Mouse (Mus musculus) left cerebral cortex, postnatal 10 days (tissue): ENCODE results near the gene Olfr1289. TPM values are rescaled to one million over a fixed set of nuclear protein-coding genes. Genes with fewer than 3 reads are reported as not detected.

Experiments
- DNase-seq, 2 experiments: peaks; one replicate each; pipeline ENCODE4 v3.0.0; 2021 to 2022; ENCODE audit warnings: low spot score in 2 of 2, mixed read lengths in 1 of 2; ENCODE audit errors: extremely low spot score in 1 of 2
- intact Hi-C: fragments of 180-260 bp; cut with DNase I; formaldehyde crosslinking; loops from one replicate; pipeline ENCODE4 v1.15.1; 2025
- total RNA-seq, 2 experiments: library from RNA; stranded (reverse); gene quantifications; 2 replicates each; pipeline ENCODE4 v1.2.3; 2021

Gene Olfr1289
- not detected for total RNA-seq

GRCm38 (mm10) chr2:111480519-111480918, at the start of gene Olfr1289:
Olfr1289 (plus strand) TSS chr2:111480819.
- intact Hi-C loops = no loop called here
- DNase-seq = no peak

- no peak for DNase-seq
- intact Hi-C loops = no loop called here
Observed at GRCm38 (mm10) chr2:111448842-111449241, 31.8 kb upstream of the Olfr1289 start, which contains the start of gene Olfr1287. Olfr1287 (plus strand) TSS chr2:111449142.

GRCm38 (mm10) chr2:111473801-111474200, 6.8 kb upstream of the Olfr1289 start, which contains the start of gene Olfr1288:
Olfr1288 (plus strand) TSS chr2:111474101.
- DNase-seq = no peak
- intact Hi-C loops = no loop called here

GRCm38 (mm10) chr2:111493729-111494128, 13.1 kb downstream of the Olfr1289 start, which contains the start of gene Olfr1290:
Olfr1290 (minus strand) TSS chr2:111493829.
- intact Hi-C loops = no loop called here
- no peak for DNase-seq

GRCm38 (mm10) chr2:111496880-111497279, 16.3 kb downstream of the Olfr1289 start, which contains the start of gene Olfr1291-ps1:
Olfr1291-ps1 (plus strand) TSS chr2:111497180.
- no peak for DNase-seq
- intact Hi-C loops = no loop called here

- intact Hi-C loops = no loop called here
Observed at GRCm38 (mm10) chr2:111517451-111517850, 36.8 kb downstream of the Olfr1289 start.

GRCm38 (mm10) chr2:111524903-111525302, 44.3 kb downstream of the Olfr1289 start, which contains the start of gene Olfr1293-ps:
Olfr1293-ps (plus strand) TSS chr2:111525203.
- intact Hi-C loops = no loop called here

More at GRCm38 (mm10) chr2:111517451-111517850, 36.8 kb downstream of the Olfr1289 start:
- no peak for DNase-seq

More at GRCm38 (mm10) chr2:111524903-111525302, 44.3 kb downstream of the Olfr1289 start, which contains the start of gene Olfr1293-ps:
- DNase-seq = no peak

Other genes with a start within 250 kb of the Olfr1289 start
- gene Olfr1275, start 245.5 kb upstream of the Olfr1289 start, total RNA-seq = not detected
- gene Olfr1276, start 226.3 kb upstream of the Olfr1289 start, total RNA-seq = not detected
- not detected for gene Olfr1277, start 206.7 kb upstream of the Olfr1289 start, total RNA-seq
- gene Olfr1278, start 190.7 kb upstream of the Olfr1289 start, total RNA-seq = not detected
- not detected for gene Olfr1279, start 180.2 kb upstream of the Olfr1289 start, total RNA-seq
- gene Olfr1280, start 166.8 kb upstream of the Olfr1289 start, total RNA-seq = not detected
- not detected for gene Olfr1281, start 154.3 kb upstream of the Olfr1289 start, total RNA-seq
- gene Olfr1282, start 144.7 kb upstream of the Olfr1289 start, total RNA-seq = not detected
- not detected for gene Olfr1283, start 114.0 kb upstream of the Olfr1289 start, total RNA-seq
- gene Olfr1284, start 105.3 kb upstream of the Olfr1289 start, total RNA-seq = not detected
- gene Olfr1286, start 57.7 kb upstream of the Olfr1289 start, total RNA-seq = not detected
- gene Olfr1287, start 31.7 kb upstream of the Olfr1289 start, total RNA-seq = not detected
- not detected for gene Olfr1288, start 6.7 kb upstream of the Olfr1289 start, total RNA-seq
- not detected for gene Olfr1290, start 13.0 kb downstream of the Olfr1289 start, total RNA-seq
- not detected for gene Olfr1291-ps1, start 16.4 kb downstream of the Olfr1289 start, total RNA-seq
- gene Olfr1293-ps, start 44.4 kb downstream of the Olfr1289 start, total RNA-seq = not detected
- not detected for gene Olfr1294, start 59.5 kb downstream of the Olfr1289 start, total RNA-seq
- not detected for gene Olfr1295, start 88.9 kb downstream of the Olfr1289 start, total RNA-seq
- gene Olfr1297, start 145.7 kb downstream of the Olfr1289 start, total RNA-seq = not detected
- not detected for gene Olfr1298, start 168.4 kb downstream of the Olfr1289 start, total RNA-seq
- not detected for gene Olfr1299, start 180.6 kb downstream of the Olfr1289 start, total RNA-seq